Mouse (Mus musculus): ENCODE data around the gene Tma7. TPM values are rescaled to one million over a fixed set of nuclear protein-coding genes. Genes with fewer than 3 reads are reported as not detected.

The Tma7 gene
- polyA plus RNA-seq, 1 experiment = 80.7 TPM

DNA sequence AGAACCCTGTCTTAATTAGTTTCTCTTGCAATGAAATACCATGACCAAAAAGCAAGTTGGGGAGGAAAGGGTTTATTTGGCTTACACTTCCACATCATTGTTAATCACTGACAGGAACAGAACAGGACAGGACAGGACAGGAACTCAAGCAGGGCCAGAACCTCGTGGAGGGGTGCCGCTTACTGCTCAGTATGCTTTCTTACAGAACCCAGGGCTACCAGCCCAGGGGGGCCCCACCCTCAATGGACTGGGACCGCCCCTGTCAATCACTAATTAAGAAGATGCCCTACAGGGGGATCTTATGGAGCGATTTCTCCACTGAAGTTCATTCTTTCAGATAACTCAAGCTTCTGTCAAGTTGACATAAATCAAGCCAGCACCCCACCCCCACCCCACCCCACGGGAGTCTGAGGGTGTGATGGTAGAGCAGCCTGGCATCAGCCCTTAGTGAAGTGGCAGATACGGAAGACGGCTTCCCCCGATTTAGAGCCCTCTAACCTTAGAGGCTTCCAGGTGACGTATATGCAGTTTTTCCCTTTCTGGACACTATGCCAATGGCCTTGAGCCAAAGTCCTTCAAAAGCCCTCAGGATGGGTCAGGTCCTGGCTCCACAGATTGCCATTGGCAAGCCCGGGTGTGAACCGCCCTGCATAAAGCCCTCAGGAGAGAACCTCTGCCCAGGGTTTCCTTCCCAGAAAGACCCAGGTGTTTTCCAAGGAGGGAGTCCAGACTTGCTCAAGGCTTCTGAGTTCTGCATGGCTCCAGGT is 11.6 kb upstream of the Tma7 start:
- Histone ChIP-seq H3K4me1 (ENCODE audit: control insufficient read depth, insufficient read depth, low read length) (peaks cover 21% of the 10 kb centered on the region), H3K4me3 (ENCODE audit: insufficient read depth, low read depth, low read length) (peak overlapping the region; percentile 83; the same call in 1 of the 2 replicates), H3K27me3 (replicated peaks; ENCODE audit: control insufficient read depth, insufficient read depth, low read length) (no peaks in the 10 kb centered on the region), H3K36me3 (ENCODE audit: control insufficient read depth, insufficient read depth, low read length) (no peaks in the 10 kb centered on the region), H3K27ac (ENCODE audit: insufficient read depth, low read depth, low read length) (peak overlapping the region; percentile 83)
- 12% methylated on average over 11 of the region's 11 CpGs for WGBS
- peak; percentile 82 for DNase-seq
- TF ChIP-seq CTCF (conservative IDR thresholded peaks at IDR 0.05; ENCODE audit: insufficient read depth, insufficient read length, low read depth, low read length) (no peak), POLR2A (IDR thresholded peaks at IDR 0.05; ENCODE audit: low read depth, low read length) (no peak)

DNA sequence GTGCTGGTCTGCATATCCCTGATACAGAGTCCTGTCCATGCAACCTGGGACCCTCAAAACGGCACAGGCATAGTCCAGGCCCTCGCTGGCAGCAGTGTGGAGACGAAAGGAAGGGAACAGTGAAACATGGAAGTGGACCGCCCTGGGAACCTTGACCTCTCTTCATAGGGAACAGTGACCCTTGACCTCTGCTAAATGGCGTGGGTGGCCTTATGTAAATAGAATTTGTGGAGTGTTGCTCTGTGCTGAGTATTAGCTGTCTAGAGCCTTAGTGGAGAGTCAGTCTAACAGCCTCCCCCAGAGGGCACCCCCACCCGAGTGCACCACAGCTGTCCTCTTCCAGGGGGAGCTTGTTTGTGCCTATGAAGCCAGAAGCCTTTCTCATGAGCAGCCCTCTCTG is 10.4 kb upstream of the Tma7 start:
- Histone ChIP-seq H3K27ac (ENCODE audit: insufficient read depth, low read depth, low read length) (no peak overlapping the region), H3K4me1 (ENCODE audit: control insufficient read depth, insufficient read depth, low read length) (peaks cover 16% of the 10 kb centered on the region), H3K27me3 (replicated peaks; ENCODE audit: control insufficient read depth, insufficient read depth, low read length) (no peaks in the 10 kb centered on the region), H3K4me3 (ENCODE audit: insufficient read depth, low read depth, low read length) (no peak overlapping the region), H3K36me3 (ENCODE audit: control insufficient read depth, insufficient read depth, low read length) (no peaks in the 10 kb centered on the region)
- TF ChIP-seq POLR2A (IDR thresholded peaks at IDR 0.05; ENCODE audit: low read depth, low read length) (no peak), CTCF (conservative IDR thresholded peaks at IDR 0.05; ENCODE audit: insufficient read depth, insufficient read length, low read depth, low read length) (no peak)
- DNase-seq = peak; percentile 67
- 51% methylated on average over 6 of the region's 6 CpGs for WGBS

DNA sequence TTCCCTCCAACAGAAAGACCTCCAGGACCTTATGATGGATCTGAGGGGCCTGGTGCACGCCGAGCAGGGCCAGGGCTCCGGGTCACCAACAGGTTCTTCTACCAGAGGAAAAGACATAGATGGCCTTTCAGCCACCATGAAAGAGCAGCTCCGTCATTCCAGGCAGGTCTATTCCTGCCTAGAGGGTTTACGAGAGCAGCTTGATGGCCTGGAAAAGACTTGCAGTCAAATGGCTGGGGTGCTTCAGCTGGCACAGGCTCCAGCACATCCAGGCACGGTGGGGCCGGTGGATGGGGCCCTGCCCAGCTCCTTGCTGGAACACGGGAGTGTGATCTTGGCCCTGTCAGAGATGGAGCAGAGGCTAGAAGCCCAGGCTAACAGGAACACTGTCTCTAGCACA is 9.4 kb upstream of the Tma7 start:
- H3K4me1 ChIP-seq (ENCODE audit: control insufficient read depth, insufficient read depth, low read length) = peaks cover 16% of the 10 kb centered on the region
- no peak overlapping the region for H3K4me3 ChIP-seq (ENCODE audit: insufficient read depth, low read depth, low read length)
- TF ChIP-seq POLR2A (IDR thresholded peaks at IDR 0.05; ENCODE audit: low read depth, low read length) (no peak), CTCF (conservative IDR thresholded peaks at IDR 0.05; ENCODE audit: insufficient read depth, insufficient read length, low read depth, low read length) (no peak)
- no peaks in the 10 kb centered on the region for H3K27me3 ChIP-seq (replicated peaks; ENCODE audit: control insufficient read depth, insufficient read depth, low read length)
- no peak overlapping the region for H3K27ac ChIP-seq (ENCODE audit: insufficient read depth, low read depth, low read length)
- no peak for DNase-seq
- WGBS = 81% methylated on average over 8 of the region's 8 CpGs
- H3K36me3 ChIP-seq (ENCODE audit: control insufficient read depth, insufficient read depth, low read length) = no peaks in the 10 kb centered on the region

DNA sequence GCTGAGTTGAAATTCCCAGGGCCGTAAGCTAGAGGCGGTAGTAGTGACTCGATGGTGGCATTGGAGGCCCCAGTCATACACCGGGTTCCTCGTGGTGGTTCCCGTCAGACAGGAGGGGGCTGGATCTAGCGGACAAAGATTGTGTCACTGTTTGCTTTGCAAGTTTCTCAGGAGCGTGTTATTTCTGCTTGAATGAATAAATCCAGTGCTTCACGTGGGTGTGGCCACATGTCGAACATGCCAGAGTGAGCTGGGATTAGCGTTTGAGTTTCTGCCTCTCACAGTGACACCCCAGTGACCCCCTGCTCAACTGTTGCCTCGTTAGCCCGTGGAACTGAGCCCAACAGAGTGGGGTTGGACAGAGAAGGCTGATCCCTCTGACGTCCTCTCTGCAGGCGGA is 8.1 kb upstream of the Tma7 start:
- H3K27ac ChIP-seq (ENCODE audit: insufficient read depth, low read depth, low read length) = no peak overlapping the region
- DNase-seq = no peak
- no peaks in the 10 kb centered on the region for H3K36me3 ChIP-seq (ENCODE audit: control insufficient read depth, insufficient read depth, low read length)
- H3K4me3 ChIP-seq (ENCODE audit: insufficient read depth, low read depth, low read length) = no peak overlapping the region
- 52% methylated on average over 15 of the region's 15 CpGs for WGBS
- H3K27me3 ChIP-seq (replicated peaks; ENCODE audit: control insufficient read depth, insufficient read depth, low read length) = no peaks in the 10 kb centered on the region
- TF ChIP-seq POLR2A (IDR thresholded peaks at IDR 0.05; ENCODE audit: low read depth, low read length) (no peak), CTCF (conservative IDR thresholded peaks at IDR 0.05; ENCODE audit: insufficient read depth, insufficient read length, low read depth, low read length) (no peak)
- H3K4me1 ChIP-seq (ENCODE audit: control insufficient read depth, insufficient read depth, low read length) = peaks cover 16% of the 10 kb centered on the region

DNA sequence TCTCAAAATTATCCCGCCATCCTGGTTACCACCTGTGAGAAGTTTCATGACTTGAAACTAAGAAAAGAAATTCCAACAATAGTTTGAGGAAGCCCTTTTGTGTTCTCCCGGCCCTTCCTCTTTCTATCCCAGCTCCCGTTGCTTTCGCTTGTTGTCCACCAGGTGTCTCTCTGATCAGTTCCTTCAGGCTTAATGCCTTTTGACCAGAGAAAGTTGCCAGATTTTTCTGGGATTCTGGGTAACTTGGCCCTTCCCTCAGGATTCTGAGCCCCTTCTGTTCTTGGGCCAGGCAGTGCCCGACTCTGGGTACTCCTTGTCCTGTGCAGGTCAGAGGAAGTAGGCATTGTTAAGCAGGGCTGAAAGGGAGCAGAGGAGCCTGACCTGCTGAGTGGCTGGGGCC is 5.6 kb upstream of the Tma7 start:
- Histone ChIP-seq H3K4me1 (ENCODE audit: control insufficient read depth, insufficient read depth, low read length) (peaks cover 4% of the 10 kb centered on the region), H3K27me3 (replicated peaks; ENCODE audit: control insufficient read depth, insufficient read depth, low read length) (no peaks in the 10 kb centered on the region), H3K36me3 (ENCODE audit: control insufficient read depth, insufficient read depth, low read length) (no peaks in the 10 kb centered on the region), H3K27ac (ENCODE audit: insufficient read depth, low read depth, low read length) (no peak overlapping the region), H3K4me3 (ENCODE audit: insufficient read depth, low read depth, low read length) (no peak overlapping the region)
- TF ChIP-seq POLR2A (IDR thresholded peaks at IDR 0.05; ENCODE audit: low read depth, low read length) (no peak), CTCF (conservative IDR thresholded peaks at IDR 0.05; ENCODE audit: insufficient read depth, insufficient read length, low read depth, low read length) (peak; percentile 61)
- WGBS = 9% methylated on average over 5 of the region's 5 CpGs
- peak; percentile 52 for DNase-seq

DNA sequence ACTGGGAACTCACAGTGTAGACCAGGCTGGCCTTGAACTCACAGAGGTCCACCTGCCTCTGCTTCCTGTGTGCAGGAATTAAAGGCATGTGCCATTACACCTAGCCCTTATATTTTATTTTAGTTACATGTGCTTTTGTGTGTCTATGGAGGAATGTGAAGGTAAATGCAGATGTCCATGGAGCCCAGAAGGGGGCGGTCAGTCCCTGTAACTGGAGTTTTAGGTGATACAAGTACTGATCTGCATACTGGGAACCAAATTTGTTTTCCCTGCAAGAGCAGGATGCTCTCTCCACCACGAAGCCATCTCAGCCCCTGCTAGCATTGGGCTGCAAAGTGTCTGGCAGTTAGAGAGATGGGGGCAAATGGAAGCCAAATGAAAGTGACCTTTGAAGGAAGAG is 2.5 kb upstream of the Tma7 start:
- H3K27ac ChIP-seq (ENCODE audit: insufficient read depth, low read depth, low read length) = no peak overlapping the region
- H3K36me3 ChIP-seq (ENCODE audit: control insufficient read depth, insufficient read depth, low read length) = no peaks in the 10 kb centered on the region
- DNase-seq = no peak
- no peaks in the 10 kb centered on the region for H3K27me3 ChIP-seq (replicated peaks; ENCODE audit: control insufficient read depth, insufficient read depth, low read length)
- peaks cover 4% of the 10 kb centered on the region; the same call in 1 of the 2 replicates for H3K4me1 ChIP-seq (ENCODE audit: control insufficient read depth, insufficient read depth, low read length)
- no peak overlapping the region for H3K4me3 ChIP-seq (ENCODE audit: insufficient read depth, low read depth, low read length)
- 18% methylated on average over 2 of the region's 2 CpGs for WGBS
- peak; percentile 59 for TF ChIP-seq CTCF (conservative IDR thresholded peaks at IDR 0.05; ENCODE audit: insufficient read depth, insufficient read length, low read depth, low read length)
- TF ChIP-seq POLR2A (IDR thresholded peaks at IDR 0.05; ENCODE audit: low read depth, low read length) = no peak

DNA sequence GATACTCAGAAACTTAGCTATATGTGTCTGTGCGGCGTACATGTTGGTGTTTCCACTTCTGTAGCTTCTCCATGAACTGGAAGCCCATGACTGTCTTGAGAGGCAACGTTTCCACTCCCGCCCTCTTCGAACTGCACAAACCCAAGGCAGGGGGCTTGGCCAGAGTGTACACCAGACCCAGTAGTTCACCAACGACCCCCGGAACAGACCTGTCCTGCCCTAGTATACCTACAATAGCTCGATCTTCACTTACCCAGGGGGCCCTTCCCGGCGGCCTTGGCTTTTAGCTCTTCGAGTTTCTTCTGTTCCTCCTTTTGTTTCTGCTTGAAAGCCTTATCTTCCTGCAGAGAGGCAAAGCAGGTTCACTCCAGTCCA is 651 bp downstream of the Tma7 start:
- TF ChIP-seq CTCF (conservative IDR thresholded peaks at IDR 0.05; ENCODE audit: insufficient read depth, insufficient read length, low read depth, low read length) = no peak
- TF ChIP-seq POLR2A (IDR thresholded peaks at IDR 0.05; ENCODE audit: low read depth, low read length) = no peak
- DNase-seq = no peak
- Histone ChIP-seq H3K4me3 (ENCODE audit: insufficient read depth, low read depth, low read length) (peak overlapping the region; percentile 53), H3K4me1 (ENCODE audit: control insufficient read depth, insufficient read depth, low read length) (peaks cover 4% of the 10 kb centered on the region; the same call in 1 of the 2 replicates), H3K27ac (ENCODE audit: insufficient read depth, low read depth, low read length) (0 out of 2 replicates have a peak overlapping the region, but pooled peaks have one; percentile 12), H3K27me3 (replicated peaks; ENCODE audit: control insufficient read depth, insufficient read depth, low read length) (no peaks in the 10 kb centered on the region), H3K36me3 (ENCODE audit: control insufficient read depth, insufficient read depth, low read length) (no peaks in the 10 kb centered on the region)
- WGBS = 3% methylated on average over 11 of the region's 11 CpGs
